Mouse (Mus musculus) monocyte, adult 2 months (primary cell): Measurements from ENCODE around the gene Tmed2.
"Not testable (repeated sequence)": the region's sequence is repeated elsewhere in the genome, so short reads cannot be mapped to it uniquely, and the experiment has no call there.

Experiments used
- DNase-seq, 2 experiments: peaks; one replicate each; pipeline ENCODE4 v3.0.0; 2022; ENCODE audit warnings: low spot score in 2 of 2, low read depth in 1 of 2

The Tmed2 gene

DNA sequence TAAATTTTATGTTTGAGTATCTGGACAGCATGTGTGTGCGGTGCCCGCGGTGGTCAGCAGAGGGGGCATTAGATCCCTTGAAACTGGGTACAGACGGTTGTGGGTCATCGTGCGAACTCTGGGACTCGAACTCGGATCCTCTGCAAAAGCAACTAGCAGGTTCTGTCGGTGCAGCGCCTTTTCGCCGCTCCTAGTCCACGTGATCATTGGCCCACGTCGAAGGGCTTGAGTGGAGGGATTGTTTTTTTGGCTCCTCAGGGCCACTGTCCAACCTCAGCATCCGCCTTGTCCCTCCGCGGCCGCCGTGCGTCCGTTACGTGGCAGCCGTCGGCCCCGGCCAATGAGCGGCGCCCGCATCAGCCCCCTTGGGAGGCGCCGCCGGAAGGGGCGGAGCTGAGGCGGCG lies at the start of gene Tmed2:
Gene Tmed2 (plus strand): TSS at position 313 of the 404 bp plus-strand sequence.
- peak; percentile 90 for DNase-seq

DNA sequence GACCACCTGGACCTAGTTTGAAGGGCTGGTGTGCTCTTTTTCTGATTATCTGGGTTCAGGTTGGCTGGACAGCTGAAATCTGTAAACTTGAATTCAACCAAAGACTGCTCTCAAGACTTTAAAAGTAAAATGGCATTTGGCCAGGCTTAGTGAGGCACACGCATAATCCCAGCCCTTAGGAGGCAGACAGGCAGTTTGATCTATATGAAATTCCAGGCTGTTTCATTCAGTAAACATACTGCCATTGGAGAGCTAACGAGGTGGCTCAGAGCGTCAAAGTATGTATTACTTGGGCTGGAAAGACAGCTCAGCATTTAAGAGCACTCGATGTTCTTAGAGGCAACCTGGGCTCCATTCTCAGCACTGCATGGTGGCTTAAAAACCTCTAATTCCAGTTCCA lies 48.8 kb upstream of the Tmed2 start:
- DNase-seq: no peak

DNA sequence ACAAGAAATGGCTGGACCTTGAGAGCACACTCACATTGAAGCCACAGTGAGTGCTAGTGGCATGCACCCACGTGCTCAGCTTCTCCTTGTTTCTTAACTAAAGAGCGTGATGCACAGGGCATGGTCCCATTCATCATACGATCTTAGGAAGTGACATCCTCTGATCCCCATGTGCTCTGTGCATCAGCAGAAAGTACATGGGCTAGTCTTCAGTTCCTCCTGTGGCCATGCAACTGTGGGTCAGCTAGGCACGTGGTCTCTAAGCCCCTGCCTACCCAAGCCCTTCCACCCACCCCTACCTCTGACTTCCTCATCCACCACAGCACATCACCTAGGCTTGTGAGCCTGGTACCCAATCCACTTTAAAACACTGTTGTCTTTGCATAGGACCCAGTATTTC lies 47.9 kb upstream of the Tmed2 start:
- DNase-seq: peak in 1 of 2 experiments; percentile 61

DNA sequence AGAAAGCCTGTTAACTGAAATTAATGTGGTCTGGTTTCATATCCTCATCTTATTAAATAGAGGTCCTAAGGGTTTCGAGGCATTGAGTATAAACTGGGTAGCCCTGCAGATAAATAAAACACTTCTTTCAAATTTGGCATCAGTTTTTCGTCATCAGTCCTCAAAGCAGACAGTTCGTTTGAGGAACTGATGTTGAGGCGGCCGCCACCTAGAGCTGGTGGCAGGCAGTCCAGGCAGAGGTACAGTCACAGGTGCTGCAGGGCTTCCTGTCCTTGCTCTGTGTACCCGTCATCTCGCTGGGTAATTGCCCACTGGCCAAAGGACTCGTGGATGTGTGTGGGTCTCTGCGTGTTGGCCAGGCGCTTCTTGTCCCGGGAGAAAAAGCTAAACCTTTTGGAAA lies 47.0 kb upstream of the Tmed2 start:
- no peak for DNase-seq

DNA sequence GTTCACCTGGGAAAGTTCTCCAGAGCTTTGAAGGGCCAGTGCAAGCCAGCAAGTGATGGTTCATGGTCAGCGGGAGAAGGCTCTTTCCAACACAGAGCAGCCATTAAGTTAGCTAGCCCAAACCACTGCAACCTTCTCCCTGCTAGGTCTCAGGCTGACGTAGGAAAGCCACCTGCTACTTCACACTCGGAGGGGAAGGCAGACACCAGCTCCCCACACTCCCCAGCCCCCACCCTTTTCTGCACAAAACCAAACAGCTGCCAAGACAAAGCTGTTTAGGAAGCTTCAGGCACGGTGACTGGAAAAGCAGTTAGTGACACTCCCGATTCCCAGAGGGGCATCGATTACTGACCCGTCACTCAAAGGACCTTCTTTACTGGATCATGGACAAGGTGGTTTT lies 44.9 kb upstream of the Tmed2 start:
- no peak for DNase-seq

DNA sequence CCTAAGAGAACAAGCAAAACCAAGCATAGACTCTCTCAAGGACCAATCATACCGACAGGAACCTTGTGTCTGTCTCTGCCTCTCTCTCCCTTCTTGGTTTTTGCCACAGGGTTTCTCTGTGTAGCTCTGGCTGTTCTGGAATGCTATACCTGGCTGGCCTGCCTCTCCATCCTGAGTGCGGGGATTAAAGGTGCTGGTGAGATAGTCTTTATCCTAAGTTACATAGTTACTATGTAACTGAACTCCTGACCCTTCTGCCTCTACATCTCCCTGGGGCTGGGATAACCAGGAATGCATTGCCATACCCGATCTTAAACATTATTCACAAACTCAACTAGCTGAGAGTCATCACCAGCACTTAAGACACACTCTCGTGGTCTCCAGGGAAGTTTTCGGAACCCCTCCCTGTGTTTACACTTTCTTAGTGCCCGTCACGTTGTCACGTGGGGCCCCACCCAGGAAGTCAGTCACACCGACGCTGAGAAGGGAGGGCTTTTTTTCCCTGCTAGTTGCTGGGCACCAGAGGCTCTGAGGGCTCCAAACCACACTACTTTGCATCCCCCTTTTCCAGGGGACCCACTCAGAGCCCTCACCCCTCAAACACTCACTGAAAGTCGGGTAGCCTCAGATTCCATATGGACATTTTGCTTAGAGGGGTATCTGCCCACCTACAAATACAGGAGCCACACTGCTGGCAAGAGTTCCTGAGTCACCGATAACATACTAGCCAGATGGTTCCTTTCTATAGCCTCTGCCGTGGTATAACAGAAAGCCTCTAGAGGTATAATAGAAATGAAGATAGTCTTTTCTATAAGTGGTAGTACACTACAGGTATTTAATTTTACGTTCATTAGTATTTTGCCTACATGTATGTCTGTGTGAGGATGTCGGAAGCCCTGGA lies 43.6 kb upstream of the Tmed2 start:
- DNase-seq: no peak

DNA sequence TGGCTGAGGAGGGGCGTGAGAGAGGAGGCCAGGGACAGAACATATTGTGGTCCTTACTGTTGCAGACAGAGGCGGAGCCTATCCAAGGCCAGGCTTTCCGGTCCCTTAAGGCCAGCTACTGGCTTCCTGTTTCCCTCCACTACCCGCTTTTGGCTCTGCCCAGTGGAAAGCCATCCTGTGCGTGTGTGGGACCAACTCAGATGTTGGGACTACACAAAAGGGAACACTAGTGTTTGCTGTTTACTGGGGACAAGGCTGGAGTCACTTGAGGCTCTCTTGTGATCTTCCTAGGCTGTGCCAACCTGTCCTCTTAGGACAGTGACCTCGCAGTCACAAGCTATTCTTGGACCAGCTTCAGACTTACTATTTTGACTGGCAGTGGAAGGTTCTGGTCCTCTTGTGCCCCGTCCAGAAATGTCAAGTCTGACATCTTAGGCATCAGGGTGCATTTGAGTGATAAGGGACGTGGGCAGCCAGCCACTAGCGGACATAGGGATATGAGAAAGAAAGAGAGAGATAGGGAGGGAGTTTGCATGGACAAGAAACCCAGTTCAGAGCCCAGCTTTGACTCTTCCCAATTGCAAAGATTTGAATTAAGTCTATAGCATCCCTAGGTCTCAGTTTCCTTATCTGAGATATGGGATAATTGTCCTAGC lies 42.1 kb upstream of the Tmed2 start:
- no peak for DNase-seq

DNA sequence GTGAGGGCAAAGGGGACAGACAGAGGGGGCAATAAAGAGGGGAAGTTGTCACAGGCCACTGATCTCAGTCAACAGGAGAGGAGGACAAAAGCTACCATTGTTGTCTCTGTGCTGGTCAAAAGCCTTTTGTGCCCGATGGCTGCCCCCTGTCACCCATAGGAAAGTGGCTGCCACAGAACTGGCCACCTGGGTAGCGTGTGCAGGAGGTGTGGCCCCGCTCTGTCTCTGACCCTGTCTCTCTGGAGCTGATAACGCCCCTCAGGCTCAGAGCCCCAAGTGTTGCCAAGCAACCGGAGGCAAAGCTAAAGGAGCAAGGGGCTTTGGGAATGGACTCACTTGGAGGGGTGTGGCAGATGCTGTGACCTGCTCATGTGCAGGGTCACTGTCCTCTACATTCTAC lies 41.5 kb upstream of the Tmed2 start:
- DNase-seq: no peak

DNA sequence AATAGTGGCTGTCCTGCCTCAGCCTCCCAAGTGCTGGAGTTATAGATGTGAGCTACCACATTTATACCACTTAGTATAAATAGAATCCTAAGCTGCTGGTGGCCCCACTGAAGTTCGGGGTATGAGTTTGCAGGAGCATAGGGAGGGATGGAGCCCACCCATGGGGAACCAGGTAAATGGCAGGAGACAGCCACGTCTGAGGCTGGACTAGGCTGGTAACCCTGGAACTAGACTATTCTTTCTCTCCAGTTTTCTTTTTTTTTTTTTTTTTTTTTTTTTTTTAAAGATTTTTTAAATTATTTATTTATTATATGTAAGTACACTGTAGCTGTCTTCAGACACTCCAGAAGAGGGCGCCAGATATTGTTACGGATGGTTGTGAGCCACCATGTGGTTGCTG lies 40.5 kb upstream of the Tmed2 start:
- not testable (repeated sequence) for DNase-seq

DNA sequence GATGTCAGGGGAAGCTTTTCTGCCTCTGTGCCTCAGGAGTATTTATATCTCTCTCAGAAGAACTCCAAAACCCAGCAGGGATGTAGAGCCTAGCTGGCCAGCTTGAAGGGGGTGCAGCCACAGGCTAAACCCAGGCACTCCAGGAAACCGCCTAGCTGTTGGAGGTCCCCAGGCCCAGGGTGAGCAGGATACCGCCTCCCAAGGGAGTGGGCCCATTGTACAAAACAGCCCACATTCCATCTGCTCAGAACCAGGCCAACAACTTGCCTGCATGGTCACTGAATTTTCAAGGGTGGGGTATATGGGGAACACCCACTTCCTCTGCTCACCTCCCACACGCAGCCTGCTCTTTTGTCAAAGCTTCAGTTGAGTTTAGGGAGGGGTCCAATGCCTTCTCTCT lies 39.9 kb upstream of the Tmed2 start:
- DNase-seq: no peak

DNA sequence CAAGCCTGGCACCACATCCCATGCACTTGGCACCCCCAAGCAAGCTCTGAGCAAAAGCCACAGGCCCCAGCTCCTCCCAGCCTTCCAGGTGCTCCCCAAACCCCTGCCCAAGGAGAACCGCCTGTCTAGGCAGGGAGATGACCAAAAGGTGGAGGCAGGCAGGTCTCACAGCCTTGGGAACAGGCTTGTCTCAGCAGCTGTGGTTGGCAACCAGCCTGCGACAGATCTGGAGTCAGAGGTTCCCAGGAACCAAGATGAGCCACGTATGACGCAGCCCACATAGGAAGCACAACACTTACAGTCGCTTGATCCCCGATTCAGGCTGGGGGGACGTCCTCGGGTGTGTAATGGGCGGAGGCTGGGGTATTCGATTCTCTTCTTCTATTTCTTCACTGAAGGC lies 39.0 kb upstream of the Tmed2 start:
- no peak for DNase-seq

DNA sequence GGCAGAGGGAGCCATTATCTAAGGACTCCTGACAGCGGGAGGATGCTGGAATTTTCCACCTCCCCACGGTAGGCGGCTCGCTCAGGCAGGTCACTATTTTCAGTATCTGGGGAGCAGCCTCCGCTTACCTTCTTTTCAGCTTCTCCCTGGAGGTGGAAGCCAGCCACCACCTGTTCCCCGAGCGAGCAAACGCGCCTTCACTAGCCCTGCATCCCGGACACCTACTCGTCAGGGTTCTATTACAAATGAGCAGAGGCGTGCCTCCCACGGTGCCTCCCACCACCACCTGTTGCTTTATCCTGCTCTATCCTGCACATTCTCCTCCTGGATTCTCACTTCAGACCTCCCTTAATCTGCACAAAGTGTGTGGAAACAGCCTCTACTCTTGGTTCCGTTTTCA lies 36.8 kb upstream of the Tmed2 start:
- DNase-seq: no peak

DNA sequence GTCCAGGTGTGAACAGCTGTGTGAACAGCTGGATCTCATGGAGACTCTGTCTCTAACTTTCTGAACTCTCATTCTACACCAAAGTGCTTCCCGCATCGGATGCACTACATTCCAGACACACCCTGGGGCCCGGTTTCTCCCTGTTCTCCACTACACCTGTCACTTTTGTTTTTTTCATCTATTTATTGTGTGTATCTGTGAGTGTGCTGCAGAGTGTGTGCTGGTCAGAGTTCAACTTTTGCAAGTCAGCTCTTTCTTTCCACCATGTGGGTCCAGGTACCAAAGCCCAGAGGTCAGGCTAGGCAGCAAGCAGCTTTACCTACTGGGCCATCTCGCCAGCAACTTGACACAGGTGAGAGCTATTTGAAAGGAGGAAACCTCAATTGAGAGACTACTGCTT lies 35.3 kb upstream of the Tmed2 start:
- DNase-seq: no peak

DNA sequence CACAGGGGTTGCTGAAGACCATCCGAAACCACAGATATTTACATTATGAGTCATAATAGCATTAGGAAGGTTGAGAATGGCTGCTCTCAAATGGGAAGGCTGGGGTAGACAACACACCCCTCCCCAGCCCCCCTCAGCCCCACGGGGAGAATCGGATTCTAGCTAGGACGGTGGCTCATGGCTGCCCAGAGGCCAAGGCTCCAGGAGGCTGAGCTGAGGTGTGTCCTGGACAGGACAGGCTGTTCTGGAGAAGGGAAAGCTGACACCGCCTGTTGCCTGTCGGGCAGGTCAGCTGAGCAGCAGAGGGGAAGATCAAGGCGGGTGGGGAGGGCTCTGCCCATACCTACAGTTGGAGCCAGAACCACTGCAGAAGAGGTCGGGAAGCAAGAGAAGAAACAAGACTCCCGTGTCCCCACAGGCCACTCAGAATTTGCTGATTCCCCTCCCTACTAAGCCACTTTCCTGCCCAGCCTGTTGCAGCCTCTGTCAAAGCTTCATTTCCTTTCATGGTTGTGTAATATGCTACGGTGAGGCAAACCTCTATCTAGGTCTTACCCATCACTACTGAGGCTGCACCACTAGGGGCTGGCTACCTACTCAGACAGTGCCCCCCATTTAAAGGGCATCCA lies 33.6 kb upstream of the Tmed2 start:
- no peak for DNase-seq

DNA sequence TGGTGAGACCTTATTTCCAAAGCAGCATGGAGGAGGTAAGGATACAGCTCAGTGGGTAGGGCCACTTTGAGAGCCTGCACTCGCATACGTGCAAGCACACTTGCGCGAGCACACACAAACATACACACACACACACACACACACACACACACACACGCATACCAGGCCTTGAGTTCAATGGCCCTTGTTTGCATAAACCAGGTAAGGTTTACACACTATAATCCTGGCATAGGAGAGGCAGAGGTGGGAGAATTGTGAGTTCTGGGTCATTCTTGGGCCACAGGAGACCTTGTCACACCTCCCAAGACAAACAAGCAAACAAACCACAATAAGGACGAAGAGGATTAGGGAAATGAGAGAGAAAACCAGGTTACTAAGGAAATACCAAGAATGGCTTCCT lies 31.3 kb upstream of the Tmed2 start:
- DNase-seq: no peak

DNA sequence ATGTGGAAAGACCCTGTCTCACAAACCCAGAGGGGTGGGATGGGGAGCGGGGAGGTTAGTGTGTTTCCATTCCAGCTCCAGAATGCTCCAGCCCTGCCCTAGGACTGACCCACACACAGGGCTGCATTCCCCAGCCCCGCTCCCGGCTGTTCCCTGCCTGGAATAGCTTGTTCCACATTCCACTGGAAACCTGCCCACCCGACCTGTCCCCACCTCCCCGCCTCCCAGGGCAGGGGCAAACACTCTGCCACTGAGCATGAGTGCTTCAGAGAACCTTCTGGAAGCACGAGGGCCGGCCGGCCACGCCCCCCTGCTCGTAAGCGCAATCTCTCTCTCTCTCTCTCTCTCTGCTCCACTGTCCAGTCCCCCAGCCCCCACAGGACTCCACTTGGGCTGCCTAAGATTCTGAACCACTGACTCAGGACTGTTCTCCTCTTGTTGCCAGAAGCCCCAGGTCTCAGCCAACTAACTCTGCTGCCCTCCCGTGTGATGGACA lies 30.7 kb upstream of the Tmed2 start:
- no peak for DNase-seq

DNA sequence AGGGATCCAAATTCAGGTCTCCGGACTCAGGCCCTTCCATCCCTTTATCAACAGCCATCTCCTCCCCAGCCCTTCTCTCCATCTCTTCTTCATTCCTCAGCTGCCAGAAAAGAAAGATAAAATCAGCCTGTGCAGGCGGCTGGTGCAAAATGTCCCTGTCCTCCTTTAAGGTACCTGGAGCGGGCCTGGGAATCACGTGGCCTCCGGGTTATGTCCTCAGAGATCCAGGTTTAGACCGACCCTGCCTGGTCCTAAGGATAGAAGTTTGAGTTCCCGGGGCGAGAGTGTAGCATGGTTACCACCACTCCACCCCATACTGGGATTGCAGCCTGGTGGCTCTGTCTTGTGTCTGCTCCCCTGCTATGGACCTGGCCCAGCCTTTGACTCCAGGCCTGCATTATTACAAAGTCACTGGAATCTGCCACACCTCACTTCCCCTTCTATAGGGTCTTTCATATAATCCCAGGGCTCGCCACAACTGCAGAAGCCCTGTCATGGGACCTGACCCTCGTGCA lies 29.9 kb upstream of the Tmed2 start:
- DNase-seq: no peak

DNA sequence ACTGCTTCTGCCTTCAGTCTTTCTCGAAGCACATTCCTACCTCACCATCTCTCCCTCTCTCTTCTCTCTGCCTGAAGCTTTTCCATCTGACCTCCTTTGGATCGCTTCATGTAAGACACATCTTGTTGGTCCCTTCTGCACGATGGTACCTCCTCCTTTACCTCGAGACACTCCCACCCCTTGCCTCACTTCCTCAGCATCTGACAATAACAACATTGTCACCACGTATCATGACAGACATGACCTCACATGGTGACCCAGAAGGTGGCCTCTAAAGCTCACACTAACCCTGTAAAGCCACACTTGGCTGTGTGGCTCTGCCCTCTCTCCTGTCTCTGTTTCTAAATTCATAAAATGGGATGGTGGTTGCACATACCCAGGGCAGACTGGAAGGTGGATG lies 24.7 kb upstream of the Tmed2 start:
- DNase-seq: no peak

DNA sequence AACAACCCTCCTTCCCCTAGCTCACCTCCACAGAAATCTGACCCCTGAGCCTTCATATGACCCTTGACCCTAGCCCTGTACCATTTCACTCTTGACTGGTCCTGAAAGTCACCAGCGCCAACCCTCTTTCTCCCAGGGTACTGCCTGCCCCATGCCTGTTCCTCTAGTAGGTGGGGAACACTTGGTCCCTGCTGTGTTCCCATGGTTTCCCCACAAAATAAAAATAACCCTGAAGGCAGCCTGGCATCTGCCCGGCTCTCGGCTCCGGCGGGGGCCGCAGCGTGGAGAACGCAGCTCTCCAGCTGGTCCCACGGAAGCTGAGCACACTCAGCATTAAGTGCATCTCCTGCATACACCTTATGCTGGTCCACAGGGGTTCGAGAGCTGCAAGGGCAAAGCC lies 21.8 kb upstream of the Tmed2 start:
- DNase-seq: no peak

DNA sequence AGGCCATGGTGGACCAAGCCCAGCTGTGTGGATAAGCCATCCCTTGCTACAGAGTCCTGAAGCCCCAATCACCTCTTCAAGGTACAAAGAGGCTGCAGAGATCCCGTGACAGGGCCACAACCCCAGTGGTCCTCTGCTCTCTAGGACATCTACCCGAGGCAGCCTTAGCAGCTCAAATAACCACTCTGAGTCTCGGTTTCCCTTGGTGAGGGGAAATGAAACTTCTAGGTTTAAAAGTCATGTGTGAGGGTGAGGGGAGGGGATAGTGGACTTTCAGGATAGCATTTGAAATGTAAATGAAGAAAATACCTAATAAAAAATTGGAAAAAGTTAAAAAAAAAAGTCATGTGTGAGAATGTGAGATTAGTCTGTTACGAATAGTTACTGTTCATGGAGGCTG lies 18.9 kb upstream of the Tmed2 start:
- DNase-seq: no peak

DNA sequence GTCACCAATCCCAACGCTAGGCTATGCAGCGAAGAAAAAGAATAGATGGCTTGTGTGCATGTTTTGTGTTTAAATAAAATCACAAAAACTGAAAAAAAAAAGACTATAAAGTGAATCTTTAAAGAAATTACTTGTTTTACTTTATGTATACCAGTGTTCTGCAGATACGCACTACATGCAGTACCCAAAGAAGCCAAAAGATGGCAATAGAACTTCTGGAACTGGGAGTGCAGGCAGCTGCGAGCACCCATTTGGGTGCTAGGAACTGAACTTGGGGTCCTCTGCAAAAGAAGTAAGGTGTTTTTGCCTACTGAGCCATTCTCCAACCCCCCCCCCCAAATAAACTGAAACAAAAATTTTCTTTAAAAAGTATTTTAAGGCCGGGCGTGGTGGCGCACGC lies 17.5 kb upstream of the Tmed2 start:
- DNase-seq: no peak

DNA sequence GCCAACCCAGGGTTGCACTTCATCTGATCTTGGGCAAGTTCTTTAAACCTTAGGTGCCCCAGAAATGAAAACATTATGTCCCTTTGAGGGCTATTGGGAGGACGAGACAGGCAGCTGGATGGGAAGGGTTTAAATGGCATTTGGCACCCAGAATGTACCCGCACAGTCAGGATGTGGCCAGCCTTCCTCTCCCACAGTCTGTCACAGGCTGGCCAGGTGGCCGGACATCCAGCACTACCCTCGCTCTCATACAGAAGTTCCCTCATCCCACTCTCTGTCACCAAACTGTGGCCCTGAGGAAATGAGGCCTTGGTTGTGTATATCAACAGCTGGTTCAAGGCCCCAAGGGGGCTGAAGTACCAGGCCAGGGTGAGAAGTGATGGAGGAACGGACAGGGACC lies 15.6 kb upstream of the Tmed2 start:
- DNase-seq: no peak
